Mouse (Mus musculus) erythroblast, embryonic 14.5 days (primary cell): ENCODE results near the gene Dpp8.
A peak's percentile ranks its signal among the peaks of the same experiment; 100 is the strongest.

Experiments used
- GATA1 ChIP-seq: IDR thresholded peaks from 2 replicates; pipeline ENCODE4 v1.6.1; 2012; ENCODE audit warnings: low read length, inconsistent platforms, mixed read lengths
- TAL1 ChIP-seq: IDR thresholded peaks from 3 replicates; pipeline ENCODE4 v1.6.1; 2012; ENCODE audit warnings: low read length, inconsistent platforms, mixed read lengths

DNA sequence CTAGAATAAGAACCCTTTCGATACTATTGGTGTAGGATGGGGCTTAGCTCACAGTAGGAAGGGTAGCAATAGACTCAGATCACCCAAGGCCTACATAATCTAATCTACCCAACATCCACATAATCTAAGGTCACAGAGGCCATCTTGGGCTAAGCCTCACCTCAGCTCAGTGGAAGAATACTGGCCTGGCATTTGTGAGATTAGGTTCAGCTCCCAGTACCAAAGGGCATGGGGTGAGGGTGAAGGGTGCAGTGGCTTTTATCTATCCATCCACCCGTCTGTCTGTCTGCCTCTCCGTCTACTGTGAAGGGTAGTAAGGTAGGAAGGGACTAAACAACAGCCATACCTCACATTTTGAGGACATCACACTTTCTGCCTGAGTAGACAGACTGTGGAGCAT lies 38.4 kb downstream of the Dpp8 start:
- TF ChIP-seq TAL1, result peak; percentile 65
- TF ChIP-seq GATA1, result peak; percentile 56
